Mouse (Mus musculus): Measurements from ENCODE around the gene Adipor2.

GRCm38 (mm10) chr6:119313096-119313495 is 104.4 kb downstream of the Adipor2 start:
- TF ChIP-seq CTCF (IDR thresholded peaks at IDR 0.05; ENCODE audit: extremely low read depth, insufficient read depth, insufficient read length, insufficient replicate concordance) (no peak), POLR2A (IDR thresholded peaks at IDR 0.05; ENCODE audit: low read depth, low read length) (no peak)

All from spleen, adult 2 months (tissue).